Mouse (Mus musculus): ENCODE data around the gene Oscp1.
"Not testable (repeated sequence)": the region's sequence is repeated elsewhere in the genome, so short reads cannot be mapped to it uniquely, and the experiment has no call there.

Gene Oscp1

DNA sequence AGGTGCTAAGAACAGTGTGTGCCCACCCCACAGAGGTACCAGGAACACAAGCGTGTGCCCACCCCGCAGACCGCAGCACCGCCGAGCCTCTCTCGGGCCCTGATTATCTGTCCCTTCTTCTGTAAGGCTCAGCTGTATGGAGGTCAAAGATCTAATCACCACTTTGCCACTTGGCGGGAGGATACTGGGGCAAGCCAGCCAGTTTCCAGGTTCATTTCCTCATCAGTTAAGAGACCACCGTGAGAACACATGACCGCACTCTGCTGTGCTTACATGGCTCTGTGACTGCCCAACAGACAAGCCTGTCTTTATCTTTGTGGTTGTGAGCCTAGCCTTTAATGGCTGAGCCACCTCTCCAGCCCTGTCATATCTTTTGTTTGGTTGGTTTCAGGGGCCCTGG lies 24.7 kb downstream of the Oscp1 start:
- no peak for DNase-seq (ENCODE audit: low spot score)

DNA sequence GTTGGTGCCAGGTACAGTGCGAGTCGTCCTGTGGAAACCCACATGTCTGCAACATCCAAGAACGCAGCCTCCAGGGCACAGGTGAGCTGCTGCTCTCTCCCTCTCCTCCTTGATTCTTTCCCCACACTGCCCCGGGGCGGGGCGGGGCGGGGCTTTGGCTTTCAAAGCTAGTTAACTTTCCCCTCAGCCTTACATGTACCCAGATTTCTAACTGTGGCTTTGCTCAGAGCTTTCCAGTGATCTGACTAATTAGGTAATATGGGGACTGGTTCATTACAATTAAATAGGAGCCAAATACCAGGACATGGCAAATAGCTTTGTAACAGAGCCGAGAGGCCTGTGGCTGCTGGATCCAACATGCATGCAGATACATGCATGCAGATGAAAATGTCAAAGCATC lies 26.0 kb downstream of the Oscp1 start:
- DNase-seq (ENCODE audit: low spot score), result no peak

DNA sequence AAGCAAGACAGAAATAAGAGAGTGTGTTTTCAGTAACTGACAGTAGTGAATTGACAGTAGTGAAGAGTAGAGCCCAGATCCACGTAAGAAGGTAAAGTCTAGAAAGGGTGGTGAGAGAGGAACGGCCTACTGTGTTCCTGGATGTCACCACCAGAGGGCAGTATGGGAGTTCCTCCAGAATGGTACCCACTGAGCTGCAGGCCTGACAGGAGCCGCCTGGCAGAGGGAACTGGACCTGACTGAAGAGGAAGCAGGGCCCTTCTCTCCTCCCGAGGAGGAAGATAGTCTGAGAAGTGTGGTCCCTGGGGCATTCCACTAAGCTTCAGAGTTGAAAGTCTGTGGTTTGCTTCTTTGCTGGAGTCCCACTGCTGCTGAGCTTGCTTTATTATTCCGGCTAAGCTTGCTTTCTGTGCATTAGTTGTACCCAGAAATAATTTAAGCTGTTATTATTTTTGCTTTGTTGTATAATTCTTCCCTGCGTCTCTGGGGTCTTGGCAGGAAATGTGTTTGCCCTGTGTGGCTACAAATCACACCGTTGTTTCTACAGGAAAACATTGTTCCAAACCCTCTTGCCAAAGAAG lies 27.7 kb downstream of the Oscp1 start:
- DNase-seq (ENCODE audit: low spot score), result peak; percentile 87

DNA sequence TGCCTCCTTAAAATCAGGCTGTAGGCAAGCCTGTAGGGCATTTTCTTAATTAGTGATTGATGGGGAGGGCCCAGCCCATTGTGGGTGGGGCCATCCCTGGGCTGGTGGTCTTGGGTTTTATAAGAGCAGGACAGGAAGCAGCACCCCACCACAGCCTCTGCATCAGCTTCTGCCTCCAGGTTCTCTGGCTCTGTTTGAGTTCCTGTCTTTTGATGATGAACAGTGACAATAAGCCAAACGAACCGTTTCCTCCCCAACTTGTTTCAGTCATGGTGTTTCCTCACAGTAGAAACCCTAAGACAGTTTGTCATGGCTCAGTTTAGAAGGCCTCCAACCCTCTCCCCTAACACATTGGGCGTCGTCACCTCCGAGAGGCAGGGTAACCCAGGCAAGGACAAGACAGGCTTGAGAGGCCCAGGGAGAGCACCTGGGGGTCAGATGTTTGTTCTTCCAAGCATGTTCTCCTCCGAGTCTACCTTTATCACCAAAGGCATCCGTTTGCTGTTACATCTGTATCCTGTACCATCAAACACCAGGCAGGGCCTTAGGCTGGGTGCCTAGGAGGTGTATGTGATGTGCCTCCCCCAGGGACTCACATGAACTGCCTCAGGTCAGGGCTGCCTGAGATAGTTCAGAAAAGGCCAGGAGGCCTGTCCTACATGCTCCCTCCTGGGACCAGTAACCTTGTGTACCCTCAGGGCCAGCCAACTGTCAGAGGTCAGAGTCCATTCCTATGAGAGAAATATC lies 31.9 kb downstream of the Oscp1 start:
- no peak for DNase-seq (ENCODE audit: low spot score)

DNA sequence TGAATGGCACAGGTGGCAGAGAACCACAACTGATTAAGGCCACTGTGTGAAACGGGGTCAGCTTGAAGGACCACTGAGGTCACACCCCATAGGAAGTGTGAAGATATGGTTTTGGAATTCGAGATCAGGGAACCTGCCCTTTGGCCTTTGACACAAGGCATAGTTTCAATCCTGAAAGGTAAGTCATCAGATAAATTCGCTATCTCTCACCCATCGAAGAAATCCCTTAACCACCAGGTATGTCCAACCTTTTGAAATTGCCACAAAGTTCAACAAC lies 32.4 kb downstream of the Oscp1 start:
- DNase-seq (ENCODE audit: low spot score), result no peak

DNA sequence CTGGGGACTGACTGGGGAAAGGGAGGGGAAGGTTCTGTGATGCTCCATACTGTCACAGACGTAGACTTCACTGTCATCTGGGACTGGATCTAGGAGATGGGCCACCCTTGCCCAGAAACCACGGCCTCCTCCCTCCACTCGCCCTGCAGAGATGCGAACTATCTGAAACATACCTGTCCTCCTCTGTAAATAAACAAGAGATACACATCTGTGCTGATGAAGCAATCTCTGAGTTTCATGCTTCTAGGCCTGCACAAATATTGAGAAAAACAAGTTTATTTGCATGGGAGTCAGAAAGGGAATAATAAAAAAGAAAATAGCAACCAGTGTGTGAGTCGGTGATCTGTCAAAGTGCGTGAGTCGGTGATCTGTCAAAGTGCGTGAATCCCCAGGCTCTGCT lies 33.5 kb downstream of the Oscp1 start:
- DNase-seq (ENCODE audit: low spot score), result no peak

DNA sequence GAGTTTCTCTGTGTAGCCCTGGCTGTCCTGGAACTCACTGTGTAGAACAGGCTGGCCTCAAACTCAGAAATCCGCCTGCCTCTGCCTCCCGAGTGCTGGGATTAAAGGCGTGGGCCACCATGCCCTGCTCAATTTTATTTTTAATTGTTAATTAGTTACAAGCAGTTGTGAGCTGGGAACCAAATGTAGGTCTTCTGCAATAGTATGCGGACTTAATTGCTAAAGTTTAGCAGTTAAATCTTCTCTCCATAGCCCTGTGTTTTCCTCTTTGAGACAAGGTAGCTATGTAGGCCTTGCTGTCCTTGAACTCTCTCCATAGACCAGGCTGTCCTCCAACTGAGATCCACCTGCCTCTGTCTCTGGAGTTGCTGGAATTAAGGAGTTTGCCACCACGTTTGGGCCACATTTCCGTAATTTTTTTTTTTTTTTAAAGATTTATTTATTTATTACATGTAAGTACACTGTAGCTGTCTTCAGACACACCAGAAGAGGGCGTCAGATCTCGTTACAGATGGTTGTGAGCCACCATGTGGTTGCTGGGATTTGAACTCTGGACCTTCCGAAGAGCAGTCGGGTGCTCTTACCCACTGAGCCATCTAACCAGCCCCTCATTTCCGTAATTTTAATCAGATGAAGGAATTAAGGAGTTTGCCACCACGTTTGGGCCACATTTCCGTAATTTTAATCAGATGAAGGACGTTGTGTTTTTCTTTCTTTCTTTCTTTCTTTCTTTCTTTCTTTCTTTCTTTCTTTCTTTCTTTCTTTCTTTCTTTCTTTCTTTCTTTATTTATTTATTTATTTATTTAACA lies 37.5 kb downstream of the Oscp1 start:
- not testable (repeated sequence) for DNase-seq (ENCODE audit: low spot score)

DNA sequence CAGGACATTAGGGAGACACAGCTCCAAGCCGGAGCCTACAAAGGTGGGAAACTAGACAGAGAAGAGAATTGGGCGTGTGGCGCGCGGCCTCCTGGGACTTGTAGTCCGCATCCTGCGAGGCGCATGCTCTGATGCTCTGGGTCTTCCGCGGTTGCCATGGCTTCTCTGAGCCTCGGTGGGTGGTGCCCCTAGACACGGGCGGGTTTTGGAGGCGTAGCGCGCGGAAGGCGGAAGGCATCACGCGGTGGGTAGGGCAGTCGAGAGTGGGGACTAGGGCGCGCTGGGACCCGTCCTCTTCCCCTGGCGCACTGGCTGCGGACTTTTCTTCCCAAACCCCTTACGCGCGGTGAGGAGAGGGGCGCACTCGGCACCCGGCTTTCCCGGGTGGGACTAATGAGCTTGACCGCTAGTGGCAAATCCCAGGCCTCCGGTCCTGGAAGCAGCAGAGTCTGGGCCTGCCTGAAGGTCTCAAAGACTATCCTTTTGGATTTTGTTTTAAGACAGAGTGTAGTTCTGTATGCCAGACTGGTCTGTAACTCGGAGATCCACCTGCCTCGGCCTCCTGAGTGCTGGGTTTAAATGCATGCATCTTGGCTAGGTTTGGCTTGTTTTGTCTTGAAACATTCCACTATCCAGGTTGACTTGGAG lies 38.2 kb downstream of the Oscp1 start, which contains the start of gene Lsm10:
Lsm10 (plus strand) TSS at position 160 of the 648 bp plus-strand sequence.
- peak; percentile 94 for DNase-seq (ENCODE audit: low spot score)

DNA sequence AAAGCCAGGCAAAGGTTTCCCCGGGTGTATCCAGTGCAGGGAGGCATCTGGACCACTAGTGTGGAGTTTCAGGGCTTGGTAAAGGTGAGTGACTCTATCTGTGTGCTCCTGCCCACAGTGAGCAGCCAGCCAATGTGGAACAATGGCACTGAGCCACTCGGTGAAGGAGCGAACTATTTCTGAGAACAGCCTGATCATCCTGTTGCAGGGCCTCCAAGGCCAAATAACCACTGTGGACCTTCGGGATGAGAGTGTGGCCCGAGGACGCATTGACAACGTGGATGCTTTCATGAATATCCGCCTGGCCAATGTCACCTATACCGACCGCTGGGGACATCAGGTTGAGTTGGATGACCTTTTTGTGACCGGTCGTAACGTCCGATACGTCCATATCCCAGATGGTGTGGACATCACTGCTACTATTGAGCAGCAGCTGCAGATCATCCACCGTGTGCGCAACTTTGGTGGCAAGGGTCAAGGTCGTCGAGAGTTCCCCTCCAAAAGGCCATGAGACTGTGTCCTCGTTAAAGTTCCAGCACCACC lies 39.4 kb downstream of the Oscp1 start:
- no peak for DNase-seq (ENCODE audit: low spot score)

DNA sequence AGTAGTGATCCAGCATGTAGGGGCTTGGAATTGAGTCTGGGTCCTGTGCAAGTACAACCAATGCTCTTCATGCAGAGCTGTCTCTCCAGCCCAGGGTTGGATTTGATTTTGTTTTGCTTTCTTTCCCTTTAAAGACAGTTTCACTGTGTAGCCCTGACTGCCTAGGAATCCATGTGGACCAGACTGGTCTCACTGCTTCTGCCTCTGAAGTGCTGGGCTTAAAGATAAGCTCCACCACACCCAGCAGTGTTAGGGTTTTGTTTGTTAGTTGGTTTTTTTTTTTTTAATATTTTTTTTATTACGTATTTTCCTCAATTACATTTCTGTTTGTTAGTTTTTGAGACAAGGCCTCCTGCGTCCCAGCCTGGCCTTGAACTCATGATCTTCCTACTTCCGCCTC lies 41.0 kb downstream of the Oscp1 start:
- no peak for DNase-seq (ENCODE audit: low spot score)

DNA sequence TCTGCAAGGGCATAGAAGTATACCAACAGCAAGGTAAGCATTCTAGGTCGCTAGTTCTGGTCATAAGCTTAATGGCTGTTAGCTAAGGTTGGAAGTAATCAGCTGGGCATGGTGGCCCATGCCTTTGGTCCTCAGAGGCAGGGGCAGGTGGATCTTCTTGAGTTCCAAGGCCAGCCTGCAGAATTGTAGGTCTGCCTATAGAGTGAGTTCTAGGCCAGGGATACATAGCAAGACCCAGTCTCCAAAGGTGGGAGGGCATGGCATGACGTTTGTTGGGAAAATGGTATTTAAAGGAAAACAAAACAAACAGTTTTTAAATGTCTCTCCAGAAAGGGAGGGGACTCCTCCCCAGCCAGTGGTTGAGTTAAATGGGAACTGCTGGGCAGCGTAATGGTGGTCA lies 42.4 kb downstream of the Oscp1 start:
- DNase-seq (ENCODE audit: low spot score), result no peak

DNA sequence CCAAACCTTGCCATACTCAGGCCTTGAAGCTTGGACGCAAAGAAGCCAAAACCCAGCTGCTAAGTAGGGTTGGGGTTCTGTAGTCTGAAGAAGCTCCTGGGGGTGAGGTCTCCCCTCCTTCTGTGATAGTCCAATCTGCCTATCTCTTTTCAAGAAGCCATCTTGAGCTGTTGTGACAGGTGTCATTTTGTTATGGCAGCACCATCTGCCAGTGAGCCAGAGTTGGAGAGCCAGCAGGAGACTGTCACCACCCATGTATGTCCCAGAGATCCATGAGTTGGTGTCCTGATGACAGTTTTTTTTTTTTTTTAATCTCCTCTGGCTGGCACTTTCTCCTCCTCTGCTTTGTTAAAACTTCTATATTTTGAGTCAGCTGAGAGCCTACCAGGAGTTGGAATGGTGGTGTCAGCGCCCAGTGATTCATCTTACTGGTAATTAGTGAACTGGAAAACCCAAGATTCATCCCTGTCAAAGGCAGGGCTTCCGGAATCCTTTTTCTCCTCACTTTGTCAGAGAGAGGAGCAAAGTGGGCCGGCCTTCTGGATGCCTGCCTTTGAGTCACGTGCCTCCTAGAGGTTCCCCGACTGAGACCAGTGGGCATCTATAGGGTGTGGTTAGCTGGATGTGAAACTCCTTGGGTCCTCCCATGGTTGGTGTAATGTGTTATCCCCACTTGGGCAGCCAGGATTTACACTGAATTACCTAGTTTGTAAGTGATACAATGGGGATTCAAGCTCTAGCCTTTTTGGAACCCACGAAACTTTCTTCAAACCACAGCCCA lies 43.9 kb downstream of the Oscp1 start:
- DNase-seq (ENCODE audit: low spot score), result no peak

DNA sequence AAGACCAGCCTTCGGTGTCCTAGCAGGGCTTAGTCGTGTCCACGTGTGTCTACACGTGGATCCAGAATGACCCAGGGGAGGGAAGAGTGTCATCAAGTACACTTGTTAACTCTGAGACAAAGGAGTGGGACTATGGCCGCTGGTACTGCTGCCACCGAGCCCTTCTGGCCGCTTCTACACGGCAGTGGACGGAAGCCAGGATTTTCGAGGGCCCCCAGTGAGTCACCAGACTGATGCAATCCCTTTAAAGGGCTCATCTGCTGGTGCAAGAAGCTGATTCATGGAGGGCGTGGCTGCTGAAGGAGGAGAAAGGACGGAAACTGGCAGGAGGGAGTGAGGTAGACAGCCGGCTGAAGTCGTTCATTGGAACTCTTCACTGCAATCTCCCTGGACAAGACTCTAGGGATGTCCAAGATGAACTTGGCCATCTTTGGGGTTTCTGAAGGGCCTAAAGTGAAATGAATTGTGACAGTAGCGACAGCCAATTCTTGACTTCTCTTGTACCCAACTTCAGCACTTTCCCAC lies 44.8 kb downstream of the Oscp1 start:
- peak; percentile 84 for DNase-seq (ENCODE audit: low spot score)

DNA sequence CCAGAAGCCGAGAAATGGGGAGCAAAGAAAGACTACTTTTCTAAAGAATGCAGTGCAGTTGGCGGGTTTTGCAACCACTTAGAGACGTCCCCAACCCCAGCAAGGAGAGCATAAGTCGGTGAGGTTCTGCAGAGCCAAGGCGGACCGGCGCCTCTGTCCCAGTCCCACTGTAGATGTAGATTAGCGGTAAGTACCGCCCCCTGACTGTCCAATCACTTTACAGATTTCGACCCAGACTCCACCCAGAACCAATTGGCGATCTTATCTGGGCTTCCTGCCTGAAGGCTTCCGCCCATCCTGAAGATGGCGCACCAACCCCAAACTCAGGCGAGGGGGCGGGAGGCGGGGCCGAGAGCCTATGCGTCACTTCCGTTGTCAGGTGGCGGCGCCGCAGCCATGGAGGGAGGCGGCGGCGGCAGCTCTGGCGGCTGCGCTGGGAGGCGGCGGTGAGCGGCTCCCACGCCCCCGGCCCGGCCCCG lies 45.3 kb downstream of the Oscp1 start, which contains the start of gene Stk40:
Stk40 (plus strand) TSS at position 368 of the 479 bp plus-strand sequence.
- peak; percentile 97 for DNase-seq (ENCODE audit: low spot score)

DNA sequence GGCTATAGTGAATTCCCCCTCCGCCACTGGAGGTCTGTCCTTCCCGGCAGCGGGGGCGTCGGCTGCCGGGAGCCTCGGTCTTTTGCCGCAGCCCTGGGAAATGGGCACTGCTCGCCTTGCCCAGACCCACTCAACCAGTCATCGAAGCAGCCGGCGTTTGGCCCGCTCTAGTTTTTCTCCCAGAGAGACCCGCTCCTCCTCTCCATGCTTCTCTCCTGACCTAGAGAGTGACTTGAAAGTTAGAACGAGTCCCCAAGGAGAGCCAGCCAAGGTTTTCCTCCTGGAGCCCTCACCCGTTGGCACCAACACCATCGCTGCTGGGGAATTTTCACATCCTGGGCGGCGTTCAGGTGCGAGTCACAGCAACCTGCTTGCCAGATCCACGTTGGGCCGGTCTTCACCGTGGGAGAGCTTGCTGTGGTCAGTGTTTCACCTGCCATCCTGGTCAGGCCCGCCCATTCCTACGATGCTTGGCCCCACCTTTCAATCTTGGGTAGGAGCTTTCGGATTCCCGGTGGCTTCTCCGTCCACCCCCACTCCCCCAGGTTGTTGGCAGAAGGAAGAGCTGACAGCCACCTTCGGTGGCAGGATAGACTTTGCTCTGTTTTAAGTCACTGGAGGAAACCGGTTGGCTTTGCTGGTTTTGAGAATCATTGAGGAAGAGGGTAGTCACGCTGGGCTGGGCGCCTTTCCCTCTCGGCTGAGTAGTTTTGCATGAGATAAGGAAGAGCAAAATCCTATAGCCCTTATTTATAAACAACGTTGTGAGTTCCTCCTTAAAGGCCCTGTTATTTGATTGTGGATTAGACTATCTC lies 46.1 kb downstream of the Oscp1 start:
- no peak for DNase-seq (ENCODE audit: low spot score)

DNA sequence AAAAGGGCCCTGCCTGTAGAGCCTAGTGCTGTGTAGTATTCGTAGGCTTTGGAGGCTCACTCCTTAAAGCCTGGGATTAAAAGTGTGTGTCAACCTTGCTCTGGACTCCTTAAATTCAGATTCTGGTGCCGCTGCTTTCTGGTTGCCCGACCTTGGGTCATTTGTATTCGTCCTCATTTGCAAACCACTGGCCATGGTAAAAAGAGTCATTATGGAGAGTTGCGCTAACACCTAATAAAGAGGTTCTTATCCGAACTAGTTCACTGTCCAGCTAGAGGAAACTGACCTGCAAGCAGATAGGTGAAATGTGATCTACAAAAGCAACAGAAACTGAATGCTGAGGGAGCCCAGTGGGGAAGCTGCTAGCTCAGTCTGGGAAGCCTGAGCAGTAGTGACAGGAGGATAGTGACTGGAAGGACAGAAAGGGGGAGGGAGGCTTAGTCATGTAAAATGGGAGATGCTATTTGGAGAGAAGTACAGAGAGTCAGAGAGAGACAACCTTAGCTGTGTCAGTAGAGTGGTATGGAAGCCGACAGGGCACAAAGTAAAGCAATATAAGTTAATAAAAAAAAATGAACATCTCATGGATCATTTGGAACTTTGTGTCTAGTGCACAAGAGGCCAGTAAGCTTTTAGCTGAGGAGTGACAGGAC lies 46.9 kb downstream of the Oscp1 start:
- no peak for DNase-seq (ENCODE audit: low spot score)

DNA sequence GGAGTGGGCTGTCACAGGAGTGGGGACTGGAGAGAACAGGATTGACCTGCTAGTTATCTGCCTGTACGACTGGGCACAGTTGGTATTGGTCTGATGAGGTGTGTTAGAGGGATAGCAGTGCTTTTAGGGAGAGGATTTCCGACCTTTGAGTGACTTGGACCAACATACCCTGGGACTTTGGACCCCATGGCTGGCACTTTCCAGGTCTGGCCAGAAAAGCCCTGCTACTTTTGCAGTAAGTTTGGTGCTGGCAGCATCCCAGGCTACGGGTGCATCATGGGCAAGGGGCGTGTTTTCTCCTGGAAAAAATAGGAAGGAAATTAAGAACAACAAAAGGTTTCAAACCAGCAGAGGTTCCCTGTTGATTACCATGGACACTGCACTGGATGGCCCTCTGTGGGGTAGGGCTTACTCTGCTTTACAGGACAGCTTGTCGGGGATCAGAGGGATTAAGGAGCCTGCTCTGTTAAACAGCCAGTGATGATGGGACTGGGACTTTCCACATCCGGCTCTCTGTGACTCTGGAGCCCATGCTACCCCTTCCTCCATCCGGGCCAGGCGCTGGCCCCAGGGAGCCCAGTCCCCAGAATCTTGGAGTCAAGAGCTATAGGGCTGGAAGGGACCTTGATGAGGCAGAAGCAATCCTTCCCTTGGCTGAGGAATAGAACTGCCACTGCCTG lies 49.8 kb downstream of the Oscp1 start:
- no peak for DNase-seq (ENCODE audit: low spot score)

DNA sequence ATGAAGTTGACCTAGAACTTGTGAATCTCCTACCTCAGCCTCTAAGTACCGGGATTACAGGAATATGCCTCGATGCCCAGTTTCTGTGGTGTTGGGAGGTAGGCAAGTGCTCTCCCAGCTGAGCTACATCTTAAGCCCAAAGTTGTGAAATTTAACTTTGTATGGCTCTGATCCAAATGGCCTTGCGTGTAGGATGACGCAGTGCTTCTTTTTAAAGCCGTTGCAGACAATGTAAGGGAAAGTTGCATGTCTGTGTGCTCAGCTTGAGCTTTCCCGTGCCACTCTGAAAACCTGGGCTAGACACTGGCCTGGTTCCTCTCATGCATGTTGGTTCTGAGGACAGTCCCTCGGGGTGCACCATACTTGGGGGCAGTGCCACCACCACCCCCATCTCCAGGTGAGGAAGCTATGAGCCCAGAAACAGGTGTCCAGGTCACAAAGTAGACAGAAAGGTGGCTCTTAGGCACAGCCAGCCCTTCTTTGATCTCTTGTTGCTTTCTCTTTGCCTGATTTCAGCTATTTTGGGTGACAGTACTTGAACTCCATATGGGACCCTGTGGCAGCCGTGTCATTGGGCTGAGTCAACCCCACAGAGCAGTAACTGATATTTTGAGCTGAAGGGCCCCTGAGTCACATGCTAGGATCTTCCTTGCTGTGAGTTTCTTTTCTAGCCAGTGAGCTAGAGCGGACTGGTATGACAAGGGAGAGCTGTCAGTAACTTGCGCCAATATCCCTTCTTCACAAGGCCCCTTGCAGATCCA lies 51.4 kb downstream of the Oscp1 start:
- DNase-seq (ENCODE audit: low spot score), result no peak
